Mouse (Mus musculus) intestine, postnatal 0 days (tissue): ENCODE measurements around the gene Hnrnpa2b1. TPM values are rescaled to one million over a fixed set of nuclear protein-coding genes. Genes with fewer than 3 reads are reported as not detected.

Experiments
- ATAC-seq: fragments of 200-750 bp; cut with Nextera tagmentation; 2 replicates; pipeline ENCODE4 v1.8.0; 2017; ENCODE audit warnings: mild to moderate bottlenecking, moderate TSS enrichment, moderate library complexity
- H3K27ac ChIP-seq: fragments of 300-500 bp; sonication (generic); 2 replicates; pipeline ENCODE4 v1.5.1; 2014; ENCODE audit warnings: mild to moderate bottlenecking, low read depth, low read length, moderate library complexity
- H3K27me3 ChIP-seq: fragments of 300-500 bp; sonication (generic); replicated peaks from 2 replicates; pipeline ENCODE4 v1.6.1; 2014; ENCODE audit warnings: low read length, mixed read lengths; ENCODE audit not compliant: control insufficient read depth, insufficient read depth
- H3K36me3 ChIP-seq: fragments of 300-500 bp; sonication (generic); 2 replicates; pipeline ENCODE4 v1.6.1; 2014; ENCODE audit warnings: mild to moderate bottlenecking, moderate library complexity; ENCODE audit not compliant: control insufficient read depth, insufficient read depth
- H3K4me1 ChIP-seq: fragments of 300-500 bp; sonication (generic); replicated peaks from 2 replicates; pipeline ENCODE4 v1.6.1; 2014; ENCODE audit warnings: antibody characterized with exemption, low read length, mixed read lengths; ENCODE audit not compliant: control insufficient read depth, insufficient read depth
- H3K4me2 ChIP-seq: fragments of 300-500 bp; sonication (generic); replicated peaks from 2 replicates; pipeline ENCODE4 v1.6.1; 2014; ENCODE audit warnings: low read depth, mild to moderate bottlenecking, moderate library complexity
- H3K4me3 ChIP-seq: fragments of 300-500 bp; sonication (generic); 2 replicates; pipeline ENCODE4 v1.5.1; 2014; ENCODE audit warnings: low read depth, low read length
- H3K9ac ChIP-seq: fragments of 300-500 bp; sonication (generic); 2 replicates; pipeline ENCODE4 v1.6.1; 2014; ENCODE audit warnings: mild to moderate bottlenecking, low read depth, low read length
- H3K9me3 ChIP-seq: fragments of 300-500 bp; sonication (generic); 2 replicates; pipeline ENCODE4 v1.6.1; 2016; ENCODE audit warnings: mixed run types; ENCODE audit not compliant: control insufficient read depth
- CTCF ChIP-seq: sonication (generic); IDR thresholded peaks from 2 replicates; pipeline ENCODE4 v1.5.1; 2016; ENCODE audit warnings: low read depth, mild to moderate bottlenecking, control low read depth, antibody characterized with exemption, moderate library complexity
- WGBS: fragments of 180-500 bp; shearing (Covaris S2); extraction: QIAGEN DNeasy Blood & Tissue Kit; methylation state at CpG from one replicate; pipeline ENCODE4 v1.1.7; 2014; 5-methylcytosine and 5-hydroxymethylcytosine counted together
- polyA plus RNA-seq: library from polyadenylated mRNA; unstranded; fragments of >200 nt; fragmentation: Nextera tagmentation; extraction: Ambion mirVana; gene quantifications from 2 replicates; pipeline ENCODE4 v1.2.1, GENCODE M21; 2015

Hnrnpa2b1 gene
- polyA plus RNA-seq, result 654 and 678 TPM in 2 replicates

- peak; percentile 91 for ATAC-seq
- TF ChIP-seq CTCF, result no peak; the same call in 1 of the 2 replicates
- Histone ChIP-seq H3K4me1 (no peaks in the 10 kb centered on the region), H3K36me3 (peaks cover 23% of the 10 kb centered on the region), H3K4me2 (peak within 1 kb of the TSS; percentile 62), H3K4me3 (peak within 1 kb of the TSS; percentile 89), H3K9ac (peak within 1 kb of the TSS; percentile 98), H3K27me3 (no peaks in the 10 kb centered on the region), H3K27ac (peak within 1 kb of the TSS; percentile 97), H3K9me3 (no peaks in the 10 kb centered on the region)
- WGBS, result under 1% methylated on average over 63 of the region's 63 CpGs
These were observed at the start of gene Hnrnpa2b1 for GRCm38 (mm10) chr6:51469715-51470310. Gene Hnrnpa2b1, minus strand, starts transcription at chr6:51469894.

- Histone ChIP-seq H3K4me2 (no peak overlapping the region), H3K4me1 (no peaks in the 10 kb centered on the region), H3K4me3 (no peak overlapping the region), H3K27ac (no peak overlapping the region), H3K36me3 (no peaks in the 10 kb centered on the region), H3K9me3 (no peaks in the 10 kb centered on the region; the same call in 1 of the 2 replicates), H3K27me3 (no peaks in the 10 kb centered on the region), H3K9ac (no peak overlapping the region)
- ATAC-seq, result no peak
- 94% methylated on average over 7 of the region's 7 CpGs for WGBS
- no peak for TF ChIP-seq CTCF
These were observed 45.2 kb upstream of the Hnrnpa2b1 start for GRCm38 (mm10) chr6:51514860-51515259.

- Histone ChIP-seq H3K9ac (no peak overlapping the region), H3K4me2 (no peak overlapping the region), H3K27ac (no peak overlapping the region), H3K4me1 (no peaks in the 10 kb centered on the region), H3K4me3 (no peak overlapping the region), H3K36me3 (no peaks in the 10 kb centered on the region), H3K27me3 (no peaks in the 10 kb centered on the region), H3K9me3 (no peaks in the 10 kb centered on the region; the same call in 1 of the 2 replicates)
- peak; percentile 94 for ATAC-seq
- TF ChIP-seq CTCF, result no peak
- WGBS, result 42% methylated on average over 3 of the region's 3 CpGs
These were observed 44.1 kb upstream of the Hnrnpa2b1 start for GRCm38 (mm10) chr6:51513745-51514144.

GRCm38 (mm10) chr6:51510946-51511345 lies 41.3 kb upstream of the Hnrnpa2b1 start:
- no peak for TF ChIP-seq CTCF
- 86% methylated on average over 1 of the region's 1 CpGs for WGBS
- Histone ChIP-seq H3K9ac (no peak overlapping the region), H3K4me3 (no peak overlapping the region), H3K27ac (no peak overlapping the region), H3K4me1 (no peaks in the 10 kb centered on the region), H3K4me2 (no peak overlapping the region), H3K27me3 (no peaks in the 10 kb centered on the region), H3K9me3 (no peaks in the 10 kb centered on the region), H3K36me3 (no peaks in the 10 kb centered on the region)
- no peak for ATAC-seq

GRCm38 (mm10) chr6:51510094-51510493 lies 40.4 kb upstream of the Hnrnpa2b1 start:
- Histone ChIP-seq H3K27ac (no peak overlapping the region), H3K4me3 (no peak overlapping the region), H3K27me3 (no peaks in the 10 kb centered on the region), H3K4me2 (no peak overlapping the region), H3K4me1 (no peaks in the 10 kb centered on the region), H3K9me3 (no peaks in the 10 kb centered on the region), H3K36me3 (no peaks in the 10 kb centered on the region), H3K9ac (no peak overlapping the region)
- ATAC-seq, result no peak
- peak; percentile 79 for TF ChIP-seq CTCF
- 37% methylated on average over 5 of the region's 5 CpGs for WGBS

GRCm38 (mm10) chr6:51508750-51509648 lies 39.3 kb upstream of the Hnrnpa2b1 start:
- Histone ChIP-seq H3K4me2 (peak overlapping the region; percentile 46), H3K9me3 (no peaks in the 10 kb centered on the region), H3K4me3 (peak overlapping the region; percentile 8; the same call in 1 of the 2 replicates), H3K36me3 (no peaks in the 10 kb centered on the region), H3K27me3 (no peaks in the 10 kb centered on the region), H3K4me1 (no peaks in the 10 kb centered on the region), H3K9ac (no peak overlapping the region), H3K27ac (no peak overlapping the region)
- peak; percentile 86 for TF ChIP-seq CTCF
- WGBS, result 34% methylated on average over 18 of the region's 18 CpGs
- no peak for ATAC-seq
